12 mouse cellular contexts compared by ENCODE assay signal in the genomic region with DNA sequence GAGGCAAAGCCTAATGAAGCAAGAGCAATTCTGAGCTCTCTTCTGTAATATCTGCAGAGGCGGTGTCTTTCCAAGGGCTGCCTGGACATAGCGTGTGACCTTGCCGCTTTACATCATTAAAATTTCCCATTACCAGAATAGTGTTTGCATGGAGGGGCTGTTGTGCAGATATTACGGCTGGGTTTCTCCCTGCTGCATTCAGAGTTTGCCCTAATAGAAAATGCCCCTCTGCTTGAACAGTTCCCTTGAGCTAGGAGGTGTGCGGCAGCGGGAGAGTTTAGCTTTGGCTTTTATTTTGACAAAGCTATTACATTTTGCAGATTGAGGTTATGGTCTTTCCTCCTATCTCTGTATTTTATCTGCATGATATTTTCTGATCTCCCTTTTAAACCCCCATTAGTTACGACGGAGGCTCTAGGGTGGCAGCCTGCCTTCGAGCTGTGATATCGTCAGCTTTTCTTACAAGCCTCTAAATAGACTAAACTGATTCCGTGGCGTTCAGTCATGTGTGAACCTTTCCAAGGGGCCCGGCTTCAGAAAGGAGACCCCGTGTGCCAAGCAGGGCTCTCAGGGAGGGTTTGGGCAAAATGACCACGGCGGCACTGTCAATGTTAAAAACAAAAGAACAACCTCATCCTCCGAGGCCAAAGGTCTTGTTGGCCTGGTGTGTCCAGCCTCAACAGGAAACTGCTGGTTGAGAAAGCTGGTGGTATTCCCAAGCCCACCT.
DNase-seq lines count a peak whose midpoint lies in the region; ATAC-seq lines count a peak whose summit lies in the region.
"Had no signal": no experiment of that assay in that cellular context is flagged by ENCODE, and none has a peak within 500 bp of the region (broad histone marks: within the 10 kb centered on the region; RNA-seq: fewer than 3 reads in every experiment).

No protein-coding gene starts in this region.

- WGBS in hindbrain, embryonic 12.5 days: 20% methylated on average over 17 of the region's 17 CpGs
- 28% methylated on average over 17 of the region's 17 CpGs for WGBS in midbrain, embryonic 12.5 days
- 62% methylated on average over 17 of the region's 17 CpGs for WGBS in intestine, embryonic 15.5 days

- no peaks in the 10 kb centered on the region for H3K9me3 ChIP-seq in hindbrain, embryonic 12.5 days (replicated peaks)
- H3K9me3 ChIP-seq in midbrain, embryonic 12.5 days: 0 out of 2 replicates have a peak, but pooled peaks cover 3% of the 10 kb centered on the region
- H3K9me3 ChIP-seq in intestine, embryonic 15.5 days: no peaks in the 10 kb centered on the region
- H3K9me3 ChIP-seq: stomach, embryonic 15.5 days had no signal

- peak; percentile 38 for DNase-seq in MN1 (ENCODE audit: low spot score)
- DNase-seq in embryo, embryonic 11 days: peak; percentile 40
- DNase-seq in testis, postnatal 10 days (ENCODE audit: low spot score): no peak
- no peak for DNase-seq in right cerebral cortex, postnatal 14 days
- no peak for DNase-seq in left cerebral cortex, adult 8-10 months (ENCODE audit: low spot score in 2 of 2)
- DNase-seq: heart, postnatal 36 days; kidney, postnatal 36 days; lung, adult 2 months had no signal

- H3K4me2 ChIP-seq in hindbrain, embryonic 12.5 days (replicated peaks): peak overlapping the region; percentile 12; the same call in 1 of the 2 replicates
- 0 out of 2 replicates have a peak overlapping the region, but pooled peaks have one; percentile 19 for H3K4me2 ChIP-seq in midbrain, embryonic 12.5 days (replicated peaks)
- no peak overlapping the region for H3K4me2 ChIP-seq in intestine, embryonic 15.5 days (replicated peaks)
- H3K4me2 ChIP-seq: stomach, embryonic 15.5 days had no signal

- ATAC-seq in hindbrain, embryonic 12.5 days (ENCODE audit: low FRiP score): peak; percentile 44; the same call in 1 of the 2 replicates
- 0 out of 2 replicates have a peak, but pooled peaks have one; percentile 38 for ATAC-seq in midbrain, embryonic 12.5 days (ENCODE audit: low FRiP score, low read depth)
- no peak for ATAC-seq in intestine, embryonic 15.5 days

- H3K27me3 ChIP-seq in hindbrain, embryonic 12.5 days: no peaks in the 10 kb centered on the region
- H3K27me3 ChIP-seq in midbrain, embryonic 12.5 days: no peaks in the 10 kb centered on the region
- H3K27me3 ChIP-seq in intestine, embryonic 15.5 days (replicated peaks): no peaks in the 10 kb centered on the region
- H3K27me3 ChIP-seq: stomach, embryonic 15.5 days had no signal

- H3K27ac ChIP-seq in hindbrain, embryonic 12.5 days: peak overlapping the region; percentile 85
- peak overlapping the region; percentile 86 for H3K27ac ChIP-seq in midbrain, embryonic 12.5 days (replicated peaks)
- H3K27ac ChIP-seq in intestine, embryonic 15.5 days: no peak overlapping the region
- H3K27ac ChIP-seq: stomach, embryonic 15.5 days had no signal

- H3K36me3 ChIP-seq in hindbrain, embryonic 12.5 days: no peaks in the 10 kb centered on the region
- no peaks in the 10 kb centered on the region for H3K36me3 ChIP-seq in midbrain, embryonic 12.5 days
- no peaks in the 10 kb centered on the region for H3K36me3 ChIP-seq in intestine, embryonic 15.5 days
- H3K36me3 ChIP-seq: stomach, embryonic 15.5 days had no signal

- peaks cover 38% of the 10 kb centered on the region for H3K4me1 ChIP-seq in hindbrain, embryonic 12.5 days
- H3K4me1 ChIP-seq in midbrain, embryonic 12.5 days: peaks cover 38% of the 10 kb centered on the region
- no peaks in the 10 kb centered on the region for H3K4me1 ChIP-seq in intestine, embryonic 15.5 days (replicated peaks)
- H3K4me1 ChIP-seq: stomach, embryonic 15.5 days had no signal

- no peak overlapping the region for H3K4me3 ChIP-seq in hindbrain, embryonic 12.5 days
- no peak overlapping the region for H3K4me3 ChIP-seq in midbrain, embryonic 12.5 days
- H3K4me3 ChIP-seq in intestine, embryonic 15.5 days (replicated peaks): no peak overlapping the region
- H3K4me3 ChIP-seq: stomach, embryonic 15.5 days had no signal

- no peak overlapping the region for H3K9ac ChIP-seq in hindbrain, embryonic 12.5 days
- 0 out of 2 replicates have a peak overlapping the region, but pooled peaks have one; percentile 11 for H3K9ac ChIP-seq in midbrain, embryonic 12.5 days (replicated peaks)
- H3K9ac ChIP-seq in intestine, embryonic 15.5 days: no peak overlapping the region
- H3K9ac ChIP-seq: stomach, embryonic 15.5 days had no signal

Comparison
In these comparisons a context has a peak if more than half of its experiments do, and no peak if none do; other contexts are left out.
1. DNase-seq: peak in MN1 (single experiment) and embryo, embryonic 11 days (single experiment); none in testis, postnatal 10 days (single experiment), right cerebral cortex, postnatal 14 days (single experiment) and left cerebral cortex, adult 8-10 months (0 of 2).